Mouse (Mus musculus): ENCODE measurements around the gene Ttc37. TPM values are rescaled to one million over a fixed set of nuclear protein-coding genes. Genes with fewer than 3 reads are reported as not detected.

Ttc37 gene
- polyA plus RNA-seq, 1 experiment from 2014 or later = 17.0 TPM

DNA sequence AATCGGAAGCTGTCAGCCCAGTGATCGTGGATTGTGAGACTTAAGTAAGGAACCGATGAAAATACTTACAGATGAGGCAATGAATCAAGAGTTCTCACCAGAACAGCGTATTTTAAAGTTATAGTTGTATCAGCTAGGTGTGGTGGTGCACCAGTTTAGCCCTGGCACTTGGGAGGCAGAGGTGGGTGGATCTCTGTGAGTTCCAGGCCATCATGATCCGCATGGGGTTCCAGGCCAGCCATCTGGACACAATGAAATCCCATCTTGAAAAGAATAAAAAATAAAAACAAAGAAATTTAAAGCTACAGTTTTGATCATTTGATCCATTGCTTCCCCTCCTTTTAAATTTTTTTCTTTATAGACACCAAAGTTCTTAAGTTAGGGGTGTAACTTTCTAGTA is 89.1 kb downstream of the Ttc37 start:
- Histone ChIP-seq H3K9me3 (no peaks in the 10 kb centered on the region), H3K36me3 (replicated peaks) (peaks cover 57% of the 10 kb centered on the region), H3K4me3 (no peak overlapping the region), H3K4me1 (no peaks in the 10 kb centered on the region), H3K27me3 (replicated peaks; ENCODE audit: low read depth, poor library complexity, severe bottlenecking) (no peaks in the 10 kb centered on the region), H3K27ac (replicated peaks) (no peak overlapping the region)
- 97% methylated on average over 5 of the region's 5 CpGs for WGBS
- DNase-seq (ENCODE audit: low spot score) = no peak

DNA sequence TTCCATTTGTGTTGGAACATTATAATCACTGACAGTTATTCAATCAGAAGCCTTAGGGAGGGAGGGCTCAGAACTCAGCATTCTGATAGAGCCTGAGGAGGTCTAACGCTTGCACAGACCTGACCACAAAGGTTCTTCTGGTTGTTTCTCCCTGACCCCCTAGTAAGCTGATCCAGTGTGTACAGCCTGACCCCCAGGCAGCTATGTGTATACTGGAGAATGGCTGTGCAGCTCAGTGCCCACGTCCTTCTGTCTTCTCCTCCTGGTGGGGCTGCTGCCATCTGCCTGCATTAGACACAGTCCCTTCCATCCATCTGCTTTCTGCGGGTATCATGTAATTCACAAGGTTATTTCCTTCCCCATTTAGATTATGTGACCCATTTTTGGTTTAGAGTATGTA is 90.7 kb downstream of the Ttc37 start:
- no peak overlapping the region for H3K4me3 ChIP-seq
- no peaks in the 10 kb centered on the region for H3K9me3 ChIP-seq
- peaks cover 57% of the 10 kb centered on the region for H3K36me3 ChIP-seq (replicated peaks)
- no peaks in the 10 kb centered on the region for H3K4me1 ChIP-seq
- DNase-seq (ENCODE audit: low spot score) = no peak
- no peak overlapping the region for H3K27ac ChIP-seq (replicated peaks)
- H3K27me3 ChIP-seq (replicated peaks; ENCODE audit: low read depth, poor library complexity, severe bottlenecking) = no peaks in the 10 kb centered on the region
- 90% methylated on average over 3 of the region's 3 CpGs for WGBS

DNA sequence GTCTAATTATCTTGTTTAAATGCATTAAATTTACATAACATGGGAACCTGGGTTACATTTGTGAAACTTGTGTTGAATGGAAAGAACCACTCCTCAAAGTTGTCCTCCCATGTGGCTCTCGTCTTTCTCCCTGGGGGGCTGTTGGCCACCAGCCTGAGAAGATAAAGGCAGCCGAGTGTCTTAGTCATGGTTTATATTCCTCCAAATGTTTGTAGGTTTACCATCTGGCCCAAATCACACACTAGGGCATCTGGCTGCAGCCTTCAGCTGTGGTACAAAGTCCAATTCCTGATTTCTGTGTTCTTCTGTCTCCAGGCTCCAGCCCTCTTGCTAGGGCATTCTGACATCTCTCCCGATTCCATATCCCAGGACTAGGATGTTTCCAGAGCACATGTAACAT is 91.7 kb downstream of the Ttc37 start:
- Histone ChIP-seq H3K4me3 (no peak overlapping the region), H3K27me3 (replicated peaks; ENCODE audit: low read depth, poor library complexity, severe bottlenecking) (no peaks in the 10 kb centered on the region), H3K9me3 (no peaks in the 10 kb centered on the region), H3K27ac (replicated peaks) (no peak overlapping the region), H3K4me1 (no peaks in the 10 kb centered on the region), H3K36me3 (replicated peaks) (peaks cover 53% of the 10 kb centered on the region)
- DNase-seq (ENCODE audit: low spot score) = no peak
- 84% methylated on average over 3 of the region's 3 CpGs for WGBS

DNA sequence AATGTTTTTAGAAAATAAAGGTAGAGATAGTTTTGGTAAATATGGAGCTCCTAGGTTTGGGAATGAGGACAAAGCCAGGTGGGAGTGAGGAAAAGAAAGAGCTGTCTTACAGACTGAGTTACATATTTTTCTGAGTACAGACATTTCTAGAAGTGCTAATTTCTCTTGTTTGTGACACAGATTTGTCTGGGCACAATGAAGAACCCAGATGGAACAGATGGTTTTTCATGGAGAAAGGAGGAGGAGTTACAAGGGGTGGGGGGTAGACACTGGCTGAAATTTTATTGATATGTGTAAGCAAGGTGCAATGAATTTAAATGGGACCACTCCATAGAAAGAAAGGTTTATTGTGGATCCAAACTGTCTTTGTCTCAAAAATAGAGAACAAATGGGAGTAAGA is 96.4 kb downstream of the Ttc37 start:
- Histone ChIP-seq H3K27me3 (replicated peaks; ENCODE audit: low read depth, poor library complexity, severe bottlenecking) (no peaks in the 10 kb centered on the region), H3K36me3 (replicated peaks) (peaks cover 43% of the 10 kb centered on the region), H3K4me1 (no peaks in the 10 kb centered on the region), H3K9me3 (no peaks in the 10 kb centered on the region), H3K27ac (replicated peaks) (no peak overlapping the region), H3K4me3 (no peak overlapping the region)
- no peak for DNase-seq (ENCODE audit: low spot score)

GRCm38 (mm10) chr13:76195431-76196138 is 97.1 kb downstream of the Ttc37 start:
- Histone ChIP-seq H3K27me3 (replicated peaks; ENCODE audit: low read depth, poor library complexity, severe bottlenecking) (no peaks in the 10 kb centered on the region), H3K27ac (replicated peaks) (no peak overlapping the region), H3K36me3 (replicated peaks) (peaks cover 37% of the 10 kb centered on the region), H3K4me3 (no peak overlapping the region), H3K9me3 (no peaks in the 10 kb centered on the region), H3K4me1 (no peaks in the 10 kb centered on the region)
- 91% methylated on average over 8 of the region's 8 CpGs for WGBS
- no peak for DNase-seq (ENCODE audit: low spot score)

GRCm38 (mm10) chr13:76197297-76197848 is 98.8 kb downstream of the Ttc37 start:
- 88% methylated on average over 3 of the region's 3 CpGs for WGBS
- H3K4me1 ChIP-seq = no peaks in the 10 kb centered on the region
- no peaks in the 10 kb centered on the region for H3K9me3 ChIP-seq
- H3K27me3 ChIP-seq (replicated peaks; ENCODE audit: low read depth, poor library complexity, severe bottlenecking) = no peaks in the 10 kb centered on the region
- H3K36me3 ChIP-seq (replicated peaks) = peaks cover 19% of the 10 kb centered on the region
- H3K27ac ChIP-seq (replicated peaks) = no peak overlapping the region
- no peak for DNase-seq (ENCODE audit: low spot score)
- H3K4me3 ChIP-seq = no peak overlapping the region

GRCm38 (mm10) chr13:76199943-76200342 is 101.4 kb downstream of the Ttc37 start:
- H3K9me3 ChIP-seq = no peaks in the 10 kb centered on the region
- H3K27ac ChIP-seq (replicated peaks) = no peak overlapping the region
- H3K4me3 ChIP-seq = no peak overlapping the region
- 91% methylated on average over 4 of the region's 4 CpGs for WGBS
- H3K27me3 ChIP-seq (replicated peaks; ENCODE audit: low read depth, poor library complexity, severe bottlenecking) = no peaks in the 10 kb centered on the region
- H3K4me1 ChIP-seq = no peaks in the 10 kb centered on the region
- H3K36me3 ChIP-seq (replicated peaks) = peaks cover 9% of the 10 kb centered on the region; the same call in 1 of the 2 replicates
- no peak for DNase-seq (ENCODE audit: low spot score)

GRCm38 (mm10) chr13:76214928-76215327 is 116.4 kb downstream of the Ttc37 start:
- H3K27ac ChIP-seq (replicated peaks) = no peak overlapping the region
- DNase-seq (ENCODE audit: low spot score) = no peak
- WGBS = 80% methylated on average over 2 of the region's 2 CpGs
- no peaks in the 10 kb centered on the region for H3K27me3 ChIP-seq (replicated peaks; ENCODE audit: low read depth, poor library complexity, severe bottlenecking)
- H3K9me3 ChIP-seq = no peaks in the 10 kb centered on the region
- H3K4me3 ChIP-seq = no peak overlapping the region
- H3K36me3 ChIP-seq (replicated peaks) = no peaks in the 10 kb centered on the region
- no peaks in the 10 kb centered on the region for H3K4me1 ChIP-seq

- no peak for DNase-seq (ENCODE audit: low spot score)
- H3K36me3 ChIP-seq (replicated peaks) = no peaks in the 10 kb centered on the region
- no peaks in the 10 kb centered on the region for H3K4me1 ChIP-seq
- no peaks in the 10 kb centered on the region for H3K27me3 ChIP-seq (replicated peaks; ENCODE audit: low read depth, poor library complexity, severe bottlenecking)
- no peak overlapping the region for H3K27ac ChIP-seq (replicated peaks)
- H3K4me3 ChIP-seq = no peak overlapping the region
- 46% methylated on average over 2 of the region's 2 CpGs for WGBS
- H3K9me3 ChIP-seq = no peaks in the 10 kb centered on the region
These were observed 116.9 kb downstream of the Ttc37 start for GRCm38 (mm10) chr13:76215397-76215796.

Other genes starting within 250 kb of the Ttc37 start
- gene Rhobtb3, start 154.8 kb upstream of the Ttc37 start, polyA plus RNA-seq (2016; fragmentation: Nextera tagmentation; extraction: Ambion mirVana) = 52.1 and 52.7 TPM in 2 replicates
- gene Spata9, start 131.6 kb upstream of the Ttc37 start, polyA plus RNA-seq (2016; fragmentation: Nextera tagmentation; extraction: Ambion mirVana) = 0.56 and 0.62 TPM in 2 replicates
- gene Rfesd, start 80.0 kb upstream of the Ttc37 start, polyA plus RNA-seq (2016; fragmentation: Nextera tagmentation; extraction: Ambion mirVana) = 24.1 and 26.2 TPM in 2 replicates
- gene Gpr150, start 41.7 kb upstream of the Ttc37 start, polyA plus RNA-seq (2016; fragmentation: Nextera tagmentation; extraction: Ambion mirVana) = 0.40 and 0.49 TPM in 2 replicates
- gene Arsk, start 74 bp upstream of the Ttc37 start, polyA plus RNA-seq (2016; fragmentation: Nextera tagmentation; extraction: Ambion mirVana) = 4.6 and 5.3 TPM in 2 replicates
- gene Fam81b, start 206.3 kb downstream of the Ttc37 start, polyA plus RNA-seq (2016; fragmentation: Nextera tagmentation; extraction: Ambion mirVana) = not detected in 2 replicates